Mouse (Mus musculus): ENCODE results near the gene Olfr594. TPM values are rescaled to one million over a fixed set of nuclear protein-coding genes. Genes with fewer than 3 reads are reported as not detected.

The Olfr594 gene
- total RNA-seq (2012; rRNA removed) = not detected in 2 replicates
- total RNA-seq (2014; rRNA removed) = not detected in 2 replicates
- polyA plus RNA-seq (2012; ENCODE audit: insufficient read length, low read depth) = not detected in 2 replicates

DNA sequence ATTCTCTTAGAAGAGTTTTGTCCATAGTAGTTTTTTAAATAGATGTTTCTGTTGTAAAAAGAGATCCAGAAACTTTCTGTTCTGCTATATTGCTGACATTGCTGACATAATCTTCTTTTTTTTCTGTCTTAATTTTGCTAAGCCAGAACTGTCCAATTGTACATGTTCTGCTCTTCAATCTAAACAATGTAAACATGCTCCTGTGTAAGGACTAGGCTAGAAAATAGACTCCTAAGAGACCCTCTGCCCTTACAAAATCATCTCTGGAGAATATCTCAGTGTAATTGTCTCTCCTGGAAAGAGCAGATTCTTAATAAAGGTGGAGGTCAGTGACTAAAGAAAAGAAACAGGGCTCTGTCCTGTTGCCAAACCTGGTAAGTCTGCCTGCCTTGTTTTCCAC, at the start of gene Olfr594:
Gene Olfr594 (plus strand): TSS at position 301 of the 400 bp plus-strand sequence.
- Histone ChIP-seq H3K9ac (ENCODE audit: insufficient read depth, low read depth) (no peak within 1 kb of the TSS), H3K27ac (ENCODE audit: insufficient read depth, low read depth) (no peak within 1 kb of the TSS), H3K4me2 (ENCODE audit: insufficient read depth, low read depth, poor library complexity, severe bottlenecking) (no peak within 1 kb of the TSS), H3K4me3 (replicated peaks in 1 of 3; ENCODE audit: low read depth in 2 of 3, low read length in 2 of 3, poor library complexity in 1 of 3) (no peak within 1 kb of the TSS), H3K36me3 (replicated peaks in 1 of 2; ENCODE audit: control insufficient read depth in 1 of 2, insufficient read depth in 1 of 2, low read length in 1 of 2) (no peaks in the 10 kb centered on the region), H3K27me3 (replicated peaks) (no peaks in the 10 kb centered on the region), H3K79me2 (replicated peaks; ENCODE audit: control insufficient read depth, extremely low read depth, insufficient read depth, poor library complexity, severe bottlenecking) (no peaks in the 10 kb centered on the region), H3K9me3 (replicated peaks; ENCODE audit: low read length) (no peaks in the 10 kb centered on the region), H3K4me1 (ENCODE audit: control insufficient read depth in 1 of 2, insufficient read depth in 2 of 2) (no peaks in the 10 kb centered on the region)
- TF ChIP-seq KAT2A (IDR thresholded peaks at IDR 0.05; ENCODE audit: insufficient replicate concordance, low read length) = no peak
- no peak for TF ChIP-seq ZKSCAN1 (IDR thresholded peaks at IDR 0.05; ENCODE audit: borderline replicate concordance, low read depth, low read length)
- TF ChIP-seq USF2 (conservative IDR thresholded peaks at IDR 0.05; ENCODE audit: low read depth, low read length) = no peak
- no peak for TF ChIP-seq SMC3 (IDR thresholded peaks at IDR 0.05; ENCODE audit: low read depth, low read length)
- no peak for TF ChIP-seq BHLHE40 (IDR thresholded peaks at IDR 0.05; ENCODE audit: low read depth, low read length)
- TF ChIP-seq ZMIZ1 (IDR thresholded peaks at IDR 0.05; ENCODE audit: low read depth, low read length) = no peak
- TF ChIP-seq NRF1 (IDR thresholded peaks at IDR 0.05; ENCODE audit: low read depth, low read length) = no peak
- no peak for TF ChIP-seq ETS1 (conservative IDR thresholded peaks at IDR 0.05; ENCODE audit: low read depth, low read length)
- TF ChIP-seq IRF4 (IDR thresholded peaks at IDR 0.05; ENCODE audit: low read depth, low read length) = no peak
- no peak for TF ChIP-seq MXI1 (IDR thresholded peaks at IDR 0.05; ENCODE audit: low read depth, low read length)
- no peak for TF ChIP-seq MAX (IDR thresholded peaks at IDR 0.05; ENCODE audit: low read length)
- no peak for TF ChIP-seq CTCF (conservative IDR thresholded peaks at IDR 0.05 in 1 of 2, IDR thresholded peaks at IDR 0.05 in 1 of 2; ENCODE audit: low read depth in 2 of 2, low read length in 2 of 2)
- TF ChIP-seq MAFK (IDR thresholded peaks at IDR 0.05; ENCODE audit: insufficient replicate concordance, low read length) = no peak
- TF ChIP-seq CHD2 (IDR thresholded peaks at IDR 0.05; ENCODE audit: low read length) = no peak
- no peak for TF ChIP-seq GABPA (IDR thresholded peaks at IDR 0.05; ENCODE audit: insufficient replicate concordance, low read depth, low read length)
- TF ChIP-seq ZNF384 (IDR thresholded peaks at IDR 0.05; ENCODE audit: low read depth, low read length) = no peak
- no peak for TF ChIP-seq UBTF (IDR thresholded peaks at IDR 0.05; ENCODE audit: low read depth, low read length)
- no peak for TF ChIP-seq CHD1 (IDR thresholded peaks at IDR 0.05; ENCODE audit: low read depth, low read length)
- TF ChIP-seq MEF2A (IDR thresholded peaks at IDR 0.05; ENCODE audit: borderline replicate concordance, low read depth, low read length) = no peak
- in situ Hi-C loops (cut with MboI; ENCODE audit: low pct_ligation_motif_present, low pct_unique_long_range_greater_than_20kb, low sequenced_read_pairs) (no loop called here), dilution Hi-C loops (cut with MboI; ENCODE audit: extremely low pct_ligation_motif_present, extremely low pct_unique_long_range_greater_than_20kb, low sequenced_read_pairs) (no loop called here)
- no peak for DNase-seq (ENCODE audit: extremely low read depth)

DNA sequence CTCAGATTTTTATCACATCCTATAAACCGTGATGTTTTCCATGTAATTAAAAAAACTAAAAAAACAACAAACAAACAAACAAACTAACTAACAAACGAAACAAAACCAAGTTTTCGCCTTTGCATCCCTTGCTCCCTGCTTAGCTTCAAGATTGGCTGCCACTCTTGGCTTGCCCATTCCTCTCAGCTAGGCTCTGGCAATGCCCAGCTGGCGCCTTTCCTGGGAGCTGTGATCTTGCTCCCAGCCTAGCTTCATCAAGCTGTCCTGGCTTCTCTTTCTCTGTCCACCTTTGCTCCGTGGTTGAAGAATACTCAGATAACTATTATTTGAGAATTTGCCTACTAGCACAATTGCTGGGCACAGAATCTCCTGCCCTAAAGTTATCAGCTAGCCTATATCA, 47.1 kb upstream of the Olfr594 start:
- TF ChIP-seq MYC (IDR thresholded peaks at IDR 0.05; ENCODE audit: low read depth, low read length) (no peak), IRF4 (IDR thresholded peaks at IDR 0.05; ENCODE audit: low read depth, low read length) (no peak), ZKSCAN1 (IDR thresholded peaks at IDR 0.05; ENCODE audit: borderline replicate concordance, low read depth, low read length) (no peak), MXI1 (IDR thresholded peaks at IDR 0.05; ENCODE audit: low read depth, low read length) (no peak), JUND (conservative IDR thresholded peaks at IDR 0.05; ENCODE audit: low read depth, low read length) (no peak)
- H3K27ac ChIP-seq (ENCODE audit: insufficient read depth, low read depth) = no peak overlapping the region
- no peaks in the 10 kb centered on the region for H3K36me3 ChIP-seq (replicated peaks in 1 of 2; ENCODE audit: control insufficient read depth in 1 of 2, insufficient read depth in 1 of 2, low read length in 1 of 2)
- no peak for DNase-seq (ENCODE audit: extremely low read depth)
- no peaks in the 10 kb centered on the region for H3K9me3 ChIP-seq (replicated peaks; ENCODE audit: low read length)
- no peaks in the 10 kb centered on the region for H3K4me1 ChIP-seq (ENCODE audit: control insufficient read depth in 1 of 2, insufficient read depth in 2 of 2)
- dilution Hi-C loops (cut with MboI; ENCODE audit: extremely low pct_ligation_motif_present, extremely low pct_unique_long_range_greater_than_20kb, low sequenced_read_pairs) = no loop called here
- H3K4me2 ChIP-seq (ENCODE audit: insufficient read depth, low read depth, poor library complexity, severe bottlenecking) = no peak overlapping the region
- no peak overlapping the region for H3K4me3 ChIP-seq (replicated peaks in 1 of 3; ENCODE audit: low read depth in 2 of 3, low read length in 2 of 3, poor library complexity in 1 of 3)
- no peaks in the 10 kb centered on the region for H3K27me3 ChIP-seq (replicated peaks)
- in situ Hi-C loops (cut with MboI; ENCODE audit: low pct_ligation_motif_present, low pct_unique_long_range_greater_than_20kb, low sequenced_read_pairs) = no loop called here
- no peak overlapping the region for H3K9ac ChIP-seq (ENCODE audit: insufficient read depth, low read depth)
- no peaks in the 10 kb centered on the region for H3K79me2 ChIP-seq (replicated peaks; ENCODE audit: control insufficient read depth, extremely low read depth, insufficient read depth, poor library complexity, severe bottlenecking)

All from CH12.LX (cell line).